Mouse (Mus musculus): ENCODE measurements around the gene Pax7.

DNA sequence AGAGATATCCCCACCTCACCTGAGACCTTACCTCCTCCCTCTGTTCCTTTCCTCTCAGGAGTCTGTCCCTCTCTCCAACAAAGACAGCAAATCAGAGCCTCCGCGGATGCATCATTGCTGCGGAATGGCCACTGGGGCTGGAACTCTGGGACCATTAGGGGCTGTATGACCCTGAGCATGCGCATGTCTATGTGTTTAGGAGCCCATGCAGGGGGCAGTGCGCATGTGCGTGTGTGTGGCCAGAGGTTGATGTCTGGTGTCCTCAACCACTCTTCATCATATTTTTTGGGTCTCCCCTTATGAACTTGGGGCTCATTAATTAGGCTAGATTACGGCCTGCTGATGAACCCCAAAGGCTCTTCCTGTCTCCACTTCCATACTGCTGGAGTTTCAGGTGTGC is 9.6 kb upstream of the Pax7 start:
- TF ChIP-seq CTCF (conservative IDR thresholded peaks at IDR 0.05; ENCODE audit: insufficient read depth, insufficient read length, low read depth, low read length) (no peak), POLR2A (IDR thresholded peaks at IDR 0.05; ENCODE audit: low read depth, low read length) (no peak)

Measured in kidney, adult 2 months (tissue).